Mouse (Mus musculus): ENCODE results near the gene Rab3a. TPM values are rescaled to one million over a fixed set of nuclear protein-coding genes. Genes with fewer than 3 reads are reported as not detected.

Rab3a gene
- total RNA-seq, 2 experiments from 2014 or later, result 808 to 835 TPM

GRCm38 (mm10) chr8:70754871-70755660 lies 587 bp downstream of the Rab3a start:
- intact Hi-C loops (cut with DNase I), result loop anchor here (1.0 to 2.0 kb wide), 2 partner anchors 56 to 144 kb away; partner anchors contain the start of gene Jund
- DNase-seq (ENCODE audit: extremely low spot score in 1 of 2, low spot score in 2 of 2), result peak; percentile 80
- TF ChIP-seq CTCF (IDR thresholded peaks at IDR 0.05), result no peak
- Histone ChIP-seq H3K4me3 (peak overlapping the region; percentile 93), H3K27ac (peak overlapping the region; percentile 100)

DNA sequence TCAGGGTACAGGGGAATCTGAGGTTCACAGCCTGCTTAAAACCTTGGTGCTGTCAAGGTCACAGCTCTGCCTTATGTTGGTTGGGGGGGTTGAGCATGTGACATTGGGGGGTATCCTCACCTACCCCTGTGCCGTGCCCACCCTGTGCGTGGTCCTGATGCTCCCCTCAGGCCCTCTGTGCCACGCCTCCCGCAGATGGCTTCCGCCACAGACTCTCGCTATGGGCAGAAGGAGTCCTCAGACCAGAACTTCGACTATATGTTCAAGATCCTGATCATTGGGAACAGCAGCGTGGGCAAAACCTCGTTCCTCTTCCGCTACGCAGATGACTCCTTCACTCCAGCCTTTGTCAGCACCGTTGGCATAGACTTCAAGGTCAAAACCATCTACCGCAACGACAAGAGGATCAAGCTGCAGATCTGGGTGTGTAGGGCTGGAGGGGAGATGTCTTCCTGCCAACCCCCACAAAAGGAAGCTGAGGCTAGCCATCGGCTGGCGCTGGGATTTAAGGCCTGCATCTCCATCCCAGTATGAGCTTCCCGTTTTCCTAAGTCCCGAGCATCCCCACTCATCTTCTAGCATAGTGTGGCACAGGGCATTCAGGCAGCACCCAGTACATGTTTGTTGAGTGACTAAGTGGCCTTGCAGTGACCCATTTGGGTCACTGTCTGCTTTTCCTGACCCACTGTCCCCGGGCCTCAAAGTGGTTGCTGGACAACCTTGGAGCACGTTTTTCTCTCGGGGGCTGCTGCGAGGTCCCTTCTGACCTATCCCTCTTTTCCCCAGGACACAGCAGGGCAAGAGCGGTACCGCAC lies 1.4 kb downstream of the Rab3a start:
- intact Hi-C loops (cut with DNase I), result loop anchor here (1.0 to 2.0 kb wide), 2 partner anchors 57 to 145 kb away; partner anchors contain the start of gene Jund
- H3K27ac ChIP-seq, result peak overlapping the region; percentile 100

DNA sequence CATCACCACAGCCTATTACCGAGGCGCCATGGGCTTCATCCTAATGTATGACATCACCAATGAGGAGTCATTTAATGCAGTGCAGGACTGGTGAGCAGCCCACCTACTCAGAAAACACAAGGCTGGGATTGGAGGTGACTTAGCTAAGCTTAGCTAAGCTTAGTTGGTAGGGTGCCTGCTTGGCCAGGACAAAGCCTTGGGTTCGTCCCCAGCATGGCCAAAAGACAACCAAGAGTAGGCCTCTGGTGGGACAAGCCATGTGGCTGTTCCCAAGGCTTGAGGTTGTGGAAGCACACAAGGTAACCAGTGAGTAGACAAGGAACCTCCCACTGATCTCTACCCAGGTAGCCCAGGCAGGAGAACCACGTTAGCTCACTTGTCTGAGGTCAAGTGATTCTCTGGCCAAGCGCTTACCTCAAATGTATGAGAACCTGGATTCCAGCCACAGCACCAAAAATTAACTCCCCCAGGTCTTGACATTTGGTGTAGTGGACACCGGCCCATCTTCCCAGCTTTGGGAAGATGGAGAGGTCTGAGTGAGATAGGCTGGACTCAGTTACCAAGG lies 2.1 kb downstream of the Rab3a start:
- TF ChIP-seq CTCF (IDR thresholded peaks at IDR 0.05), result no peak
- Histone ChIP-seq H3K4me3 (peak overlapping the region; percentile 93), H3K27ac (no peak overlapping the region; the same call in 1 of the 2 replicates)
- intact Hi-C loops (cut with DNase I), result no loop called here
- peak in 1 of 2 experiments; percentile 10 for DNase-seq (ENCODE audit: extremely low spot score in 1 of 2, low spot score in 2 of 2)

More for the DNA sequence above, 1.4 kb downstream of the Rab3a start:
- no peak for TF ChIP-seq CTCF (IDR thresholded peaks at IDR 0.05)
- H3K4me3 ChIP-seq, result peak overlapping the region; percentile 93
- DNase-seq (ENCODE audit: extremely low spot score in 1 of 2, low spot score in 2 of 2), result peak in 1 of 2 experiments; percentile 18

DNA sequence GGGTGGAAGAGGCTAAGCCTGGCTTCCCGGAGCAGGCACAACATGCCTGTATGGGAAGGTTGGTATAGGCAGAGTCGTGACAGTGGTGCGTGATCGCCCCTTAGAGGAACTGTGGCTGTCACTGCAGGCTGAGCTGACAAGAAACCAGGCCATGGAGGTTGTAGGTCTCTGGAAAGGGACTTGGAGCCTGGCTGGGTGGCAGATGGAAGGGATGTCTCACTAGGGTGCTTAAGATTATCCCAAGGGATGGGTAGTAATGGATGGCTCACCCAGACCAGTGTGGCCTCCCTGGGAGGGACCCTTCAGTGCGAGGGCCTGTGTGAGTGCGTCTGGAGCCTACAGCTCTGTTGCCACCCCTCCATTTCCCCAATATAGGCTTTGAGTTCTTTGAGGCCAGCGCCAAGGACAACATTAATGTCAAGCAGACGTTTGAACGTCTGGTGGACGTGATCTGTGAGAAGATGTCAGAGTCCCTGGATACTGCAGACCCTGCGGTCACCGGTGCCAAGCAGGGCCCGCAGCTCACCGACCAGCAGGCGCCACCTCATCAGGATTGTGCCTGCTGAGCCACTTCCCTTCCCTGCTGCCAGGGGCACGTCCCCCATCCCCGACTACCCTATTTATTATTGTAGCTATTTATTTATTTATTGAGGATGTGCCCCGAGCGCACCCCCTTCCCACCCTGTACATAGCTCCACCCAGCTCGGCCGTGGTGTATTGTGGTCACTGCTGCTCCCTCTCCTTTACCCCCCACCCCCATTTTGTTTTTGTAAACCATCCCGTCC lies 3.2 kb downstream of the Rab3a start:
- Histone ChIP-seq H3K27ac (no peak overlapping the region; the same call in 1 of the 2 replicates), H3K4me3 (no peak overlapping the region)
- TF ChIP-seq CTCF (IDR thresholded peaks at IDR 0.05), result peak; percentile 46
- intact Hi-C loops (cut with DNase I), result no loop called here
- peak in 1 of 2 experiments; percentile 19 for DNase-seq (ENCODE audit: extremely low spot score in 1 of 2, low spot score in 2 of 2)

GRCm38 (mm10) chr8:70758308-70758615 lies 3.8 kb downstream of the Rab3a start:
- Histone ChIP-seq H3K27ac (no peak overlapping the region; the same call in 1 of the 2 replicates), H3K4me3 (no peak overlapping the region)
- TF ChIP-seq CTCF (IDR thresholded peaks at IDR 0.05), result no peak
- intact Hi-C loops (cut with DNase I), result no loop called here
- no peak for DNase-seq (ENCODE audit: extremely low spot score in 1 of 2, low spot score in 2 of 2)

DNA sequence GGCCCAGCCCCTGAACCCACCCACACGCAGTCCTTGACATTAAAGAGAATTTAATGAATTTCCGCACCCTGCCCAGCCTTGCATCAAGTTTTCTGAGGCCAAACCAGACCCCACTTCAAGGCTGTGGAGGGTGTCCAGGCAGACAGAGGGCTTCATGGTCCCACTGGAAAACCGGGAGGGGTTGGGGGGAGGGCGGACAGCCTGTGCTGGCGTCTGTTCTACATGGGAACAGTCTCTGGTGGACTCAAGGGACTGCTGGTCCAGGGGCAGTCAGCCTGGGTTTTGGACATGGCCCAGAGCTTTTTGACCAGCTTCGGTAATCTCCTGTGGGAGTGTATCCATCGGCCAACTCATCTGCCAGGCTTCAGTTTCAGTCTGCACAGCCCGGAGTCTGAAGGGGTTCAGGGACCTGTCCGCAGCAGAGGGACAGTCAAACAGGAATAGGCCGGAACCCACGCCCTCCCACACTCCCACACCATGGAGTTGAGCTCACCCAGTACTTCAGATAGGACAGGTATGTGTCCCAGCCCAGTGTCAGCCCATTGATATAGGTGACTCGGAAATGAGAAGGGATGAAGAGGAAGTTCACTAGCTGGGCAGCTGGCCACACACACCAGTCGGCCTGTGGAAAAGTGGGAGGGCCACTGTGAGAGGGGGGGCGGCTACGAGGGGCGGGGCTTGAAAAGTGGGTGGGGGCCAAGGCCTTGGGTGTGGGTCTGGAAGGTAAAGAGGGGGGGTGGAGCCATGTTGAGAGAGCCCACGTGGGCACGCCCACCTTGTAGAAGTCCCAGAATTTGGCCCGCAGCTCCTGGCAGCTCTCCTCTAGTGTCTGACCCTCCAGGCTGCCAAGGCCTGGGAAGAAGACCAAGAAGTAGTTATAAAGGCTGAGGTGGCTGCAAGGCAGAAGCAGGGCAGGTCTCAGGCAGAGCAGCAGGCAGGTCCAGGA lies 4.4 kb downstream of the Rab3a start:
- Histone ChIP-seq H3K27ac (no peak overlapping the region; the same call in 1 of the 2 replicates), H3K4me3 (no peak overlapping the region)
- no peak for DNase-seq (ENCODE audit: extremely low spot score in 1 of 2, low spot score in 2 of 2)
- no peak for TF ChIP-seq CTCF (IDR thresholded peaks at IDR 0.05)
- intact Hi-C loops (cut with DNase I), result no loop called here

DNA sequence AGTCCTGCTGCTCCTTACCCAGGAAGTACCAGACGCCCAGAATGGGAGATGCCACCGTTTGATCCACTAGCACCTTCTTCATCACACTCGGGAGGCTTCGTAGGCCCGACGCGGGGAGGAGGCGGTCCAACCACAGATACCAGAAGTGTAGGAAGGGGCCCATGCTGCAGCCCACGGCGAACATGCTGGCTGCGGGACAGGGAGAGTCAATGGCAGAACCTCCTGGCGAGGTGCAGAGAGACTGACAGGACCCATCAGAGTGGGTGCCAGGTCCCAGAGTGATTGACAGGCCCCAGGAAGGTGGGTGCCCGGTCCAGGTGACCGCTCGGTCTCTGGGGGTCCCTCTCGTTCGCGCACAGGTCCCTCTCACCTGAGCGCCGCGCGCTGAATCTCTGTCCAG lies 5.9 kb downstream of the Rab3a start:
- peak overlapping the region; percentile 61 for H3K4me3 ChIP-seq
- intact Hi-C loops (cut with DNase I), result no loop called here
- no peak for TF ChIP-seq CTCF (IDR thresholded peaks at IDR 0.05)
- no peak for DNase-seq (ENCODE audit: extremely low spot score in 1 of 2, low spot score in 2 of 2)
- peak overlapping the region; percentile 89 for H3K27ac ChIP-seq

GRCm38 (mm10) chr8:70760775-70761406 lies 6.4 kb downstream of the Rab3a start, which contains the start of gene Mpv17l2:
Mpv17l2 (minus strand) TSS chr8:70760946.
- Histone ChIP-seq H3K4me3 (peak within 1 kb of the TSS; percentile 61), H3K27ac (peak within 1 kb of the TSS; percentile 92)
- intact Hi-C loops (cut with DNase I), result no loop called here
- TF ChIP-seq CTCF (IDR thresholded peaks at IDR 0.05), result no peak
- DNase-seq (ENCODE audit: extremely low spot score in 1 of 2, low spot score in 2 of 2), result peak; percentile 95 to 96

- Histone ChIP-seq H3K27ac (no peak overlapping the region), H3K4me3 (no peak overlapping the region)
- DNase-seq (ENCODE audit: extremely low spot score in 1 of 2, low spot score in 2 of 2), result no peak
- intact Hi-C loops (cut with DNase I), result no loop called here
- TF ChIP-seq CTCF (IDR thresholded peaks at IDR 0.05), result no peak
Measured at GRCm38 (mm10) chr8:70762118-70762517, 7.6 kb downstream of the Rab3a start.

DNA sequence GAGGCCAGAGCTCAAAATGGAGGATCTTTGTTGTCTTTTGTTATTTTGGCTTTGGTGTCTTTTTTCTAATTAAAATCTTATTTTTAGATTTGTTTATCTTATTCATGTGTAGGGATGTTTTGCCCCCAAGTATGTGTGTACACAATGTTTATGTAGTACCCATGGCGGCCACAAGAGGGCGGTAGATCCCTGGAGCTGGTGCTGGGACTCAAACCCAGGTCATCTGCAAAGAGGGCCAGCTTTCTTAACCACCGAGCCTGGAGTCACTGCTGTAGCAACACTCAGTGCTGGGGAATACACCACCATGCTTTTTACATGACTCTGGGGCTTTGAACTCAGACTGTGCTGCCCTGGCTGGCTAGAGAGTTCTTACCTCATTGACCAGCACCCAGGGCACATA lies 8.9 kb downstream of the Rab3a start:
- Histone ChIP-seq H3K27ac (no peak overlapping the region), H3K4me3 (no peak overlapping the region)
- peak; percentile 88 for TF ChIP-seq CTCF (IDR thresholded peaks at IDR 0.05)
- intact Hi-C loops (cut with DNase I), result no loop called here
- DNase-seq (ENCODE audit: extremely low spot score in 1 of 2, low spot score in 2 of 2), result no peak
